Mouse (Mus musculus): ENCODE results near the gene Tldc1. TPM values are rescaled to one million over a fixed set of nuclear protein-coding genes. Genes with fewer than 3 reads are reported as not detected.

Gene Tldc1
- polyA plus RNA-seq, 1 experiment from 2014 or later = 12.6 TPM

- Histone ChIP-seq H3K27me3 (ENCODE audit: insufficient read depth, poor library complexity, severe bottlenecking) (no peaks in the 10 kb centered on the region), H3K4me1 (replicated peaks) (peaks cover 85% of the 10 kb centered on the region), H3K36me3 (peaks cover 61% of the 10 kb centered on the region), H3K4me3 (no peak overlapping the region), H3K9me3 (no peaks in the 10 kb centered on the region), H3K27ac (peak overlapping the region; percentile 81)
- no peak for DNase-seq (ENCODE audit: low spot score)
- 77% methylated on average over 12 of the region's 12 CpGs for WGBS
Observed at GRCm38 (mm10) chr8:119812650-119813431, 34.6 kb upstream of the Tldc1 start.

- DNase-seq (ENCODE audit: low spot score) = no peak
- Histone ChIP-seq H3K27me3 (ENCODE audit: insufficient read depth, poor library complexity, severe bottlenecking) (no peaks in the 10 kb centered on the region), H3K4me1 (replicated peaks) (peaks cover 80% of the 10 kb centered on the region), H3K4me3 (no peak overlapping the region), H3K36me3 (peaks cover 65% of the 10 kb centered on the region), H3K9me3 (no peaks in the 10 kb centered on the region), H3K27ac (peak overlapping the region; percentile 81)
- 56% methylated on average over 6 of the region's 6 CpGs for WGBS
Observed at GRCm38 (mm10) chr8:119811925-119812324, 33.7 kb upstream of the Tldc1 start.

DNA sequence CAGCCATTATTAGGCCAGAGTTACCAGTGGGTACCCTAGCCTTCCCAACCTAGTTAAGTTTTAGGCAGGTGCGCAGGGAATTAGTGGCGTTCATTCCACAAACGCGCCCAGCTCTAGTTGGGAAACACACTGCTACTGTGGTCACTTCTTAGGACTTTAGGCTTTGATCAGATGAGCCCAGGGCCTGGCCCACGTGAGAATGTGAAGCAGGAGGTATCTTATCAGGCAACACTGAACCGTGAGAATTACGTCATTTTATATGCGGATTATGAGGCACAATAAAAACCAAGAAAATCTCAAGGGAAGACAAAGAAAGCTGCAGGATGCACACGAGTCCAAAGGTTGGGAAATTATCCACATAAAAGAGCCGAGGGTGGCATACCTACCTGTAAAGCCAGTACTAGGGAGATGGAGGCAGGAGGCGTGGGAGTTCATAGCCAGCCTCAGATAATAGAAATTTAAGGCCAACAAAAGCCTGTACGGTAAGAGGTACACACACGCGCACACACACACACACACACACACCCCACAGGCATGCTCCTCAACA is 32.8 kb upstream of the Tldc1 start:
- Histone ChIP-seq H3K27ac (peak overlapping the region; percentile 81), H3K4me3 (no peak overlapping the region), H3K9me3 (no peaks in the 10 kb centered on the region), H3K4me1 (replicated peaks) (peaks cover 79% of the 10 kb centered on the region), H3K36me3 (peaks cover 62% of the 10 kb centered on the region), H3K27me3 (ENCODE audit: insufficient read depth, poor library complexity, severe bottlenecking) (no peaks in the 10 kb centered on the region)
- DNase-seq (ENCODE audit: low spot score) = no peak
- WGBS = 89% methylated on average over 14 of the region's 14 CpGs

DNA sequence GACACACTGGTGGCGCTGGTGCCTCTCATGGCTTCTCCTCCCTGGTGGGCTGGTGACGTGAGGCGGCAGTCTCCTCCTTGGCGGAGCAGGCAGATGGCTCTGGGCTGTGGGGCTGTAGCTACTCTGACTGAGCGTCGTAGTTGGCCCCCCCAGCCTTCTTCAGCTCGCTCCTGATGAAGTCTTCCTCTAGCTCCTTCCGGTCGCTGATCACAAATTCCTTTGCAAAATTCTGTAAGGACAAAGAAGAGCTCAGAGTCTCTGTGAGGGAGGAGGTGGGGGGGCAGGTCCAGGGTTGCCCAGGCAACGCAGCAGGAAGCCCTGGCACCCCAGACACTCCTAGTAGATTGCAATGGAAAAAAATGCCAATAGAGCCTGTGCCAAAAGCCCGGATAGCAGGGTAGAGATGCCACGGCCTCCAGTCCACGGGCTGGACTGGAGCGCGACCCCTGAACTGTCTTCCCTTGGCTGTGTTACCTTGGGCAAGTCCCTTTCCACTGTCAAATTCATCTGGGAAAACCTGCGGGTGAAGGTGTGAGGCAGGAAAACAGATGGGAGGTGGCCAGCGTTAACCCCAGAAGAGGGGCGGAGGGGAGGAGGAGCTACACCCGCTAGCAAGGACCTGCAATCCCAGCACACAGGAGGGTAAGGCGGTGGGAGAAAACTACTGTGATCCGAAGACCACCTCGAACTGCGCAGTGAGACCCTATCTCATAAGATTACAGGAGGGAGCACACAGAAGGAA is 32.1 kb upstream of the Tldc1 start:
- Histone ChIP-seq H3K4me3 (no peak overlapping the region), H3K4me1 (replicated peaks) (peaks cover 78% of the 10 kb centered on the region), H3K27me3 (ENCODE audit: insufficient read depth, poor library complexity, severe bottlenecking) (no peaks in the 10 kb centered on the region), H3K36me3 (peaks cover 55% of the 10 kb centered on the region), H3K27ac (peak overlapping the region; percentile 81), H3K9me3 (no peaks in the 10 kb centered on the region)
- DNase-seq (ENCODE audit: low spot score) = no peak
- WGBS = 65% methylated on average over 23 of the region's 23 CpGs

DNA sequence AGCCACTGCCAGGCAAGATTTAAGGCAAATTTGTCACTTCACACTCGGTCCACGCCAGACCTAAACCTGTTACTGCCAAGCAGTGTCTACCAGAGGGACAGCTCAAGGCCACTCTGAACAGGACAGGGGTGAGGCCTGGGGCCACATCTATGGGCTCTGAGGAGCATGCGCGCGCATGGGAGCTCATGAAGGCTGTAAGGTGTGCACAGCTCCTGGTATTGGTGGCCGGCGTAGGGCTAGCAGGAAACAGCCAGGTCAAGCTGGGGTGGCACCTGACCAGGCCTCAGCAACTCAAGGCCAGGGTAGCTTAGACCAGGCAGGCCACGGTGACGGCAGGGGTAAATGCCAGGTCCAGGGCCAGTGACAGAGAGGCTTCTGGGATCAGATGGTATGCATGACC is 31.4 kb upstream of the Tldc1 start:
- peaks cover 48% of the 10 kb centered on the region for H3K36me3 ChIP-seq
- H3K9me3 ChIP-seq = no peaks in the 10 kb centered on the region
- WGBS = 93% methylated on average over 9 of the region's 9 CpGs
- no peaks in the 10 kb centered on the region for H3K27me3 ChIP-seq (ENCODE audit: insufficient read depth, poor library complexity, severe bottlenecking)
- peak overlapping the region; percentile 81 for H3K27ac ChIP-seq
- no peak for DNase-seq (ENCODE audit: low spot score)
- no peak overlapping the region for H3K4me3 ChIP-seq
- H3K4me1 ChIP-seq (replicated peaks) = peaks cover 79% of the 10 kb centered on the region

DNA sequence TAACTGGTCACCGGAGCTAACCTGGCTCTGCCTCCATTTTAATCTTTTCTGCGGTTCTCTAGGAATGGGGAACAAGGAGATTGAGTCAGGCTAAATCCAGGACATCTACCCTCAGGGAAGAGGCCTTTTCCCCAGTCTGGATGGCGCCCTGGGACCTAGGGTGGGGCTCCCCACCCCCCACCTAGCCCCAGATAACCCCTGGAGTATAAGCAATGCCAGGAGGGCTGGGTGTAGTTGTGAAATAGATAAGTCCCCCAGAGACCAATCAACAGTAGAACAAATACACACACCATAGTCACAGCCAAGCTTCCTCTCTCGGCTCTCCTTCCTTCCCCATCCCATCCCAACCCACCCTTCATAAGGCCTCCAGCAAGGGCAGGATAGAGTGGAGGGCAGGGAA is 29.5 kb upstream of the Tldc1 start:
- WGBS = 92% methylated on average over 4 of the region's 4 CpGs
- Histone ChIP-seq H3K36me3 (peaks cover 43% of the 10 kb centered on the region), H3K4me1 (replicated peaks) (peaks cover 62% of the 10 kb centered on the region), H3K9me3 (no peaks in the 10 kb centered on the region), H3K27ac (no peak overlapping the region), H3K27me3 (ENCODE audit: insufficient read depth, poor library complexity, severe bottlenecking) (no peaks in the 10 kb centered on the region), H3K4me3 (no peak overlapping the region)
- no peak for DNase-seq (ENCODE audit: low spot score)

- 82% methylated on average over 14 of the region's 14 CpGs for WGBS
- H3K36me3 ChIP-seq = peaks cover 43% of the 10 kb centered on the region
- peak overlapping the region; percentile 46 for H3K27ac ChIP-seq
- no peaks in the 10 kb centered on the region for H3K27me3 ChIP-seq (ENCODE audit: insufficient read depth, poor library complexity, severe bottlenecking)
- H3K4me1 ChIP-seq (replicated peaks) = peaks cover 52% of the 10 kb centered on the region
- DNase-seq (ENCODE audit: low spot score) = no peak
- H3K4me3 ChIP-seq = no peak overlapping the region
- no peaks in the 10 kb centered on the region for H3K9me3 ChIP-seq
Observed at GRCm38 (mm10) chr8:119806422-119807263, 28.4 kb upstream of the Tldc1 start.

DNA sequence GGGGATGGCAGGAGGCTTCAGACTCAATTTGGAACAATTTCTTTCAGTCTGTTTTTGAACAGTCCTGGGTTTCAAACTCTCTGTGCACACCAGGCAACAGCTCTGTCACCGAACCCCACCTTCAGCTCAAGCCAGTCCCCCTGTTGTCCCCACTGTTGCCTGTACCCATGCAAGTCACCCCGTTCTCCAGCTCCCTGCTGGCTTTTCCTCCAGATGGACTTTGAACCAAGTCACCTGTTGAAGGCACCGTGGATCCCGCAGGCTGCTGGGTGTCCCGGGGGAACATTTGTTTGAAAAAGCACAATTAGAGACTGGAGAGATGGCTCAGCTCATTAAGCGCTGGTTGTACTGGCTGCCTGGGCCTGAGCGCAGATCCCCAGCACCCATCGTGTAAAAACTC is 27.1 kb upstream of the Tldc1 start:
- H3K4me1 ChIP-seq (replicated peaks) = peaks cover 51% of the 10 kb centered on the region
- no peak for DNase-seq (ENCODE audit: low spot score)
- H3K36me3 ChIP-seq = peaks cover 39% of the 10 kb centered on the region
- H3K27me3 ChIP-seq (ENCODE audit: insufficient read depth, poor library complexity, severe bottlenecking) = no peaks in the 10 kb centered on the region
- H3K9me3 ChIP-seq = no peaks in the 10 kb centered on the region
- H3K4me3 ChIP-seq = no peak overlapping the region
- WGBS = 70% methylated on average over 8 of the region's 8 CpGs
- peak overlapping the region; percentile 62 for H3K27ac ChIP-seq

GRCm38 (mm10) chr8:119802592-119802991 is 24.4 kb upstream of the Tldc1 start:
- no peaks in the 10 kb centered on the region for H3K27me3 ChIP-seq (ENCODE audit: insufficient read depth, poor library complexity, severe bottlenecking)
- peaks cover 67% of the 10 kb centered on the region for H3K4me1 ChIP-seq (replicated peaks)
- DNase-seq (ENCODE audit: low spot score) = no peak
- peaks cover 13% of the 10 kb centered on the region for H3K36me3 ChIP-seq
- H3K9me3 ChIP-seq = no peaks in the 10 kb centered on the region
- H3K4me3 ChIP-seq = no peak overlapping the region
- H3K27ac ChIP-seq = no peak overlapping the region
- WGBS = 97% methylated on average over 1 of the region's 1 CpGs

DNA sequence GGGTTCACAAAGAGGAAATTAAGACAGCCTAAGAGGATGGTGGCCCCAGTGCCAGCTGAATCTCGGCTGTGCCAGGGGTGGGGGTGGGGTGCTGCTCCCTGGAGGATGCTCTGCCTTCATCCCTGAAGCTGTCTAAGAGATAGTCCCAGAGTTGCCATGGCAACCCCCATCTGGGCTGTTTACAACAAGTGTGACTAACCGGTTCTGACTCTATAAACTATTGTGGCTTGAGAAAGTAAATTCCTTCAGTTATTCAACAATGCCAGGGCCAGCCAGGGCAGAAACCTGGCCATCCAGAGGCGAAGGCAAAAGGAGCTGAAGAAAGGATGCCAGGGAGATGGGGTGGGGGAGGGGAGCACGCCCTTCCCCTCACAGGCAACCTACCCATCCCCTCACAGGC is 23.0 kb upstream of the Tldc1 start:
- peak; percentile 54 for DNase-seq (ENCODE audit: low spot score)
- Histone ChIP-seq H3K9me3 (no peaks in the 10 kb centered on the region), H3K27me3 (ENCODE audit: insufficient read depth, poor library complexity, severe bottlenecking) (no peaks in the 10 kb centered on the region), H3K4me3 (no peak overlapping the region), H3K36me3 (no peaks in the 10 kb centered on the region), H3K4me1 (replicated peaks) (peaks cover 67% of the 10 kb centered on the region), H3K27ac (peak overlapping the region; percentile 74)
- 6% methylated on average over 4 of the region's 4 CpGs for WGBS

DNA sequence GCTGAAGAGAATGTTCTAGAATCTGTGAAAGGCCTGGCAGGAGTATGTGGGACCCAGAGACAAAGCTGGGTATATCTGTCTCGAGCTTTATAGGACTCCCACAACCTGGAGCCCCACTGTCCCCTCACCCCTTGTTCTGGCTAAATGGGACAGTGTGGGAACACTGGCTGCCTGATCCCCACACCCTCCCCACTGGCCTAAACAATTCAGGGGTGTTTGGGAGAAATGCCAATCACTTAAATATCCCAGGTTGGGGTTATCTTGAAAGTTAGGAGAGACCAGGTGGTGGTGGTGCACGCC is 20.7 kb upstream of the Tldc1 start:
- 49% methylated on average over 2 of the region's 2 CpGs for WGBS
- H3K9me3 ChIP-seq = no peaks in the 10 kb centered on the region
- DNase-seq (ENCODE audit: low spot score) = no peak
- no peaks in the 10 kb centered on the region for H3K36me3 ChIP-seq
- H3K4me1 ChIP-seq (replicated peaks) = peaks cover 65% of the 10 kb centered on the region
- H3K27me3 ChIP-seq (ENCODE audit: insufficient read depth, poor library complexity, severe bottlenecking) = no peaks in the 10 kb centered on the region
- H3K4me3 ChIP-seq = 0 out of 2 replicates have a peak overlapping the region, but pooled peaks have one; percentile 28
- peak overlapping the region; percentile 84 for H3K27ac ChIP-seq

GRCm38 (mm10) chr8:119798170-119798964 is 20.2 kb upstream of the Tldc1 start:
- H3K27ac ChIP-seq = peak overlapping the region; percentile 84
- WGBS = 8% methylated on average over 15 of the region's 15 CpGs
- H3K36me3 ChIP-seq = no peaks in the 10 kb centered on the region
- no peaks in the 10 kb centered on the region for H3K27me3 ChIP-seq (ENCODE audit: insufficient read depth, poor library complexity, severe bottlenecking)
- H3K9me3 ChIP-seq = no peaks in the 10 kb centered on the region
- peak; percentile 82 for DNase-seq (ENCODE audit: low spot score)
- peak overlapping the region; percentile 28 for H3K4me3 ChIP-seq
- H3K4me1 ChIP-seq (replicated peaks) = peaks cover 69% of the 10 kb centered on the region

All from hindbrain, embryonic 10.5 days (tissue).